Mouse (Mus musculus): Measurements from ENCODE around the gene Bbs4. TPM values are rescaled to one million over a fixed set of nuclear protein-coding genes. Genes with fewer than 3 reads are reported as not detected.

Bbs4 gene
- polyA plus RNA-seq, 1 experiment from 2014 or later: 7.0 TPM

GRCm38 (mm10) chr9:59310582-59311283, 42.6 kb downstream of the Bbs4 start:
- H3K27ac ChIP-seq (ENCODE audit: low read length): peak overlapping the region; percentile 23
- no peak overlapping the region for H3K4me2 ChIP-seq (ENCODE audit: low read depth, low read length)
- no peak overlapping the region for H3K4me3 ChIP-seq (ENCODE audit: low read length)
- ATAC-seq: peak; percentile 60
- no peak overlapping the region for H3K9ac ChIP-seq (ENCODE audit: low read depth, low read length)
- H3K27me3 ChIP-seq (replicated peaks; ENCODE audit: control insufficient read depth, insufficient read depth, low read length): no peaks in the 10 kb centered on the region
- H3K4me1 ChIP-seq (ENCODE audit: control insufficient read depth, insufficient read depth, low read length): no peaks in the 10 kb centered on the region; the same call in 1 of the 2 replicates
- no peaks in the 10 kb centered on the region for H3K9me3 ChIP-seq (ENCODE audit: control insufficient read depth, low read length)
- 64% methylated on average over 8 of the region's 8 CpGs for WGBS
- peaks cover 14% of the 10 kb centered on the region; the same call in 1 of the 2 replicates for H3K36me3 ChIP-seq (ENCODE audit: control insufficient read depth, insufficient read depth, low read length)

GRCm38 (mm10) chr9:59307890-59308289, 45.4 kb downstream of the Bbs4 start:
- ATAC-seq: no peak
- H3K4me2 ChIP-seq (ENCODE audit: low read depth, low read length): no peak overlapping the region
- no peaks in the 10 kb centered on the region for H3K27me3 ChIP-seq (replicated peaks; ENCODE audit: control insufficient read depth, insufficient read depth, low read length)
- WGBS: 75% methylated on average over 2 of the region's 2 CpGs
- no peaks in the 10 kb centered on the region for H3K9me3 ChIP-seq (ENCODE audit: control insufficient read depth, low read length)
- peaks cover 6% of the 10 kb centered on the region for H3K36me3 ChIP-seq (ENCODE audit: control insufficient read depth, insufficient read depth, low read length)
- H3K4me3 ChIP-seq (ENCODE audit: low read length): no peak overlapping the region
- no peak overlapping the region for H3K9ac ChIP-seq (ENCODE audit: low read depth, low read length)
- H3K27ac ChIP-seq (ENCODE audit: low read length): no peak overlapping the region
- no peaks in the 10 kb centered on the region; the same call in 1 of the 2 replicates for H3K4me1 ChIP-seq (ENCODE audit: control insufficient read depth, insufficient read depth, low read length)

GRCm38 (mm10) chr9:59296419-59296818, 56.9 kb downstream of the Bbs4 start:
- WGBS: 77% methylated on average over 2 of the region's 2 CpGs
- H3K4me2 ChIP-seq (ENCODE audit: low read depth, low read length): no peak overlapping the region
- H3K9me3 ChIP-seq (ENCODE audit: control insufficient read depth, low read length): no peaks in the 10 kb centered on the region
- no peak overlapping the region for H3K9ac ChIP-seq (ENCODE audit: low read depth, low read length)
- no peaks in the 10 kb centered on the region for H3K27me3 ChIP-seq (replicated peaks; ENCODE audit: control insufficient read depth, insufficient read depth, low read length)
- no peak overlapping the region for H3K4me3 ChIP-seq (ENCODE audit: low read length)
- no peaks in the 10 kb centered on the region; the same call in 1 of the 2 replicates for H3K36me3 ChIP-seq (ENCODE audit: control insufficient read depth, insufficient read depth, low read length)
- H3K4me1 ChIP-seq (ENCODE audit: control insufficient read depth, insufficient read depth, low read length): peaks cover 5% of the 10 kb centered on the region; the same call in 1 of the 2 replicates
- no peak overlapping the region for H3K27ac ChIP-seq (ENCODE audit: low read length)
- no peak for ATAC-seq

GRCm38 (mm10) chr9:59292493-59292875, 60.8 kb downstream of the Bbs4 start:
- Histone ChIP-seq H3K9ac (ENCODE audit: low read depth, low read length) (no peak overlapping the region), H3K36me3 (ENCODE audit: control insufficient read depth, insufficient read depth, low read length) (no peaks in the 10 kb centered on the region), H3K27ac (ENCODE audit: low read length) (no peak overlapping the region), H3K9me3 (ENCODE audit: control insufficient read depth, low read length) (no peaks in the 10 kb centered on the region), H3K27me3 (replicated peaks; ENCODE audit: control insufficient read depth, insufficient read depth, low read length) (no peaks in the 10 kb centered on the region), H3K4me3 (ENCODE audit: low read length) (peak overlapping the region; percentile 91), H3K4me2 (ENCODE audit: low read depth, low read length) (peak overlapping the region; percentile 66), H3K4me1 (ENCODE audit: control insufficient read depth, insufficient read depth, low read length) (peaks cover 15% of the 10 kb centered on the region; the same call in 1 of the 2 replicates)
- no peak for ATAC-seq
- WGBS: 42% methylated on average over 3 of the region's 3 CpGs

- Histone ChIP-seq H3K27ac (ENCODE audit: low read length) (peak overlapping the region; percentile 90), H3K4me1 (ENCODE audit: control insufficient read depth, insufficient read depth, low read length) (peaks cover 15% of the 10 kb centered on the region; the same call in 1 of the 2 replicates), H3K27me3 (replicated peaks; ENCODE audit: control insufficient read depth, insufficient read depth, low read length) (no peaks in the 10 kb centered on the region), H3K36me3 (ENCODE audit: control insufficient read depth, insufficient read depth, low read length) (no peaks in the 10 kb centered on the region), H3K4me2 (ENCODE audit: low read depth, low read length) (peak overlapping the region; percentile 66), H3K9ac (ENCODE audit: low read depth, low read length) (peak overlapping the region; percentile 87), H3K4me3 (ENCODE audit: low read length) (peak overlapping the region; percentile 91), H3K9me3 (ENCODE audit: control insufficient read depth, low read length) (no peaks in the 10 kb centered on the region)
- WGBS: under 1% methylated on average over 50 of the region's 50 CpGs
- ATAC-seq: peak; percentile 78
Measured at GRCm38 (mm10) chr9:59291688-59292492, 61.4 kb downstream of the Bbs4 start.

GRCm38 (mm10) chr9:59290957-59291687, 62.2 kb downstream of the Bbs4 start, which contains the start of gene Adpgk:
Gene Adpgk (plus strand): TSS chr9:59291558.
- peak within 1 kb of the TSS; percentile 90 for H3K27ac ChIP-seq (ENCODE audit: low read length)
- H3K9me3 ChIP-seq (ENCODE audit: control insufficient read depth, low read length): no peaks in the 10 kb centered on the region
- peak within 1 kb of the TSS; percentile 66 for H3K4me2 ChIP-seq (ENCODE audit: low read depth, low read length)
- H3K9ac ChIP-seq (ENCODE audit: low read depth, low read length): peak within 1 kb of the TSS; percentile 87
- no peaks in the 10 kb centered on the region for H3K27me3 ChIP-seq (replicated peaks; ENCODE audit: control insufficient read depth, insufficient read depth, low read length)
- H3K4me1 ChIP-seq (ENCODE audit: control insufficient read depth, insufficient read depth, low read length): peaks cover 15% of the 10 kb centered on the region; the same call in 1 of the 2 replicates
- no peaks in the 10 kb centered on the region for H3K36me3 ChIP-seq (ENCODE audit: control insufficient read depth, insufficient read depth, low read length)
- under 1% methylated on average over 57 of the region's 58 CpGs for WGBS
- H3K4me3 ChIP-seq (ENCODE audit: low read length): peak within 1 kb of the TSS; percentile 91
- peak; percentile 98 for ATAC-seq

GRCm38 (mm10) chr9:59289529-59290115, 63.7 kb downstream of the Bbs4 start:
- Histone ChIP-seq H3K4me1 (ENCODE audit: control insufficient read depth, insufficient read depth, low read length) (peaks cover 15% of the 10 kb centered on the region; the same call in 1 of the 2 replicates), H3K4me3 (ENCODE audit: low read length) (no peak overlapping the region), H3K4me2 (ENCODE audit: low read depth, low read length) (no peak overlapping the region), H3K9ac (ENCODE audit: low read depth, low read length) (no peak overlapping the region), H3K36me3 (ENCODE audit: control insufficient read depth, insufficient read depth, low read length) (no peaks in the 10 kb centered on the region), H3K27ac (ENCODE audit: low read length) (no peak overlapping the region), H3K27me3 (replicated peaks; ENCODE audit: control insufficient read depth, insufficient read depth, low read length) (no peaks in the 10 kb centered on the region), H3K9me3 (ENCODE audit: control insufficient read depth, low read length) (no peaks in the 10 kb centered on the region)
- WGBS: 60% methylated on average over 6 of the region's 6 CpGs
- ATAC-seq: no peak

GRCm38 (mm10) chr9:59288685-59289410, 64.5 kb downstream of the Bbs4 start:
- Histone ChIP-seq H3K4me2 (ENCODE audit: low read depth, low read length) (no peak overlapping the region), H3K4me3 (ENCODE audit: low read length) (no peak overlapping the region), H3K9me3 (ENCODE audit: control insufficient read depth, low read length) (no peaks in the 10 kb centered on the region), H3K27ac (ENCODE audit: low read length) (no peak overlapping the region), H3K9ac (ENCODE audit: low read depth, low read length) (no peak overlapping the region), H3K36me3 (ENCODE audit: control insufficient read depth, insufficient read depth, low read length) (no peaks in the 10 kb centered on the region), H3K4me1 (ENCODE audit: control insufficient read depth, insufficient read depth, low read length) (peaks cover 15% of the 10 kb centered on the region; the same call in 1 of the 2 replicates), H3K27me3 (replicated peaks; ENCODE audit: control insufficient read depth, insufficient read depth, low read length) (no peaks in the 10 kb centered on the region)
- ATAC-seq: no peak
- WGBS: 74% methylated on average over 3 of the region's 3 CpGs

Measured in intestine, embryonic 16.5 days (tissue).